In the genomic region with DNA sequence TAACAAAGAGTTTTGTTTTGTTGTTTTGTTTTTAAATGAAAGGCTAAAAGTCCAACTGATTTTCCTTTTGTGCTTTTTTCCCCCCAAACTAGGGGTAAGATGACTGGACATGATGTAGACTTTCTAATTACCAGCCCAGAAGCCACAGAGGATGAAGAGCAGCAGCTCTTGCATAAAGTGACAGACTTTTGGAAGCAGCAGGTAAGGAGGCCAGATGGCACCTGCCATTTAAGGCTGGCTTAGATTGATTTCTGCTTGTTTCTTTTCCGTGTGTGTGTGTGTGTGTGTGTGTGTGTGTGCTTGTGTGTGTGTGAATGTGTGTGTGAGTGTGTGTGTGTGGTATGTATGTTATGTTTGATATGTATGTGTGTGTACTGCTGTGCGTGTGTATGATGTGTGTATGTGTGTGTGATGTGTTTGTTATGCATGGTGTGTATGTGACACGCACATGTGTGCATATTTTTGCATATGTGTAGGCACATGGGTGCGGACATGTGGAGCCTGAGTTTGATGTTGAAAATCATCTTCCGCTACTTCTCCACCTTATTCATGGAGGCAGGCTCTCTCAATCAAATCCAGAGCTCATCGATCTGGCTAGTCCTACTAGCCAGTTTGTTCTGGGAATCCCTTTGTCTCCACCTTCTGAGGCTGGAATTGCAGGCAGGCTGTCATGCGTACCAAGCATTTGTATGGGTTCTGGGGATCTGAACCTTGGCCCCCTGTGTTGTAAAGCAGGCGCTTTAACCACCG, we compare ENCODE assay signal across 25 mouse cellular contexts. TPM values are rescaled to one million over a fixed set of nuclear protein-coding genes. Genes with fewer than 3 reads are reported as not detected.
DNase-seq lines count a peak whose midpoint lies in the region; ATAC-seq and TF ChIP-seq lines count a peak whose summit lies in the region.
"Had no signal": no experiment of that assay in that cellular context is flagged by ENCODE, and none has a peak within 500 bp of the region (broad histone marks: within the 10 kb centered on the region; RNA-seq: fewer than 3 reads in every experiment).

No protein-coding gene starts in this region.

- H3K9me3 ChIP-seq in hindbrain, postnatal 0 days (ENCODE audit: low read length), result no peaks in the 10 kb centered on the region
- no peaks in the 10 kb centered on the region for H3K9me3 ChIP-seq in hindbrain, embryonic 16.5 days (ENCODE audit: control insufficient read depth, low read length)
- H3K9me3 ChIP-seq in midbrain, embryonic 11.5 days (ENCODE audit: control insufficient read depth, low read length), result no peaks in the 10 kb centered on the region
- H3K9me3 ChIP-seq in midbrain, embryonic 15.5 days, result no peaks in the 10 kb centered on the region
- H3K9me3 ChIP-seq in stomach, postnatal 0 days (ENCODE audit: control insufficient read depth, low read length), result no peaks in the 10 kb centered on the region
- H3K9me3 ChIP-seq: heart, embryonic 15.5 days; liver, embryonic 15.5 days; midbrain, embryonic 13.5 days had no signal

- DNase-seq in cerebellum, postnatal 10 days, result peak; percentile 27 to 39
- no peak for DNase-seq in cerebellum, adult 9-11 months
- DNase-seq in hindbrain, postnatal 0 days (ENCODE audit: low spot score), result peak; percentile 40
- peak; percentile 69 for DNase-seq in midbrain, embryonic 11.5 days (ENCODE audit: low spot score, missing footprints)
- peak; percentile 44 for DNase-seq in ZHBTc4 (ENCODE audit: low read depth, low spot score)
- DNase-seq in stomach, postnatal 0 days (ENCODE audit: low spot score), result no peak
- DNase-seq: embryo, embryonic 11 days; gastrocnemius, postnatal 36 days; heart, postnatal 4 days; kidney, adult 18-20 months; spleen, adult 18-20 months; thymus, adult 18-20 months had no signal

- H3K4me1 ChIP-seq in hindbrain, postnatal 0 days (ENCODE audit: insufficient read depth, low read length), result no peaks in the 10 kb centered on the region
- no peaks in the 10 kb centered on the region for H3K4me1 ChIP-seq in hindbrain, embryonic 16.5 days (ENCODE audit: control insufficient read depth, insufficient read depth, low read depth, low read length)
- H3K4me1 ChIP-seq in midbrain, embryonic 11.5 days (ENCODE audit: control insufficient read depth, insufficient read depth, low read length), result no peaks in the 10 kb centered on the region
- no peaks in the 10 kb centered on the region for H3K4me1 ChIP-seq in midbrain, embryonic 15.5 days
- H3K4me1 ChIP-seq in stomach, postnatal 0 days (replicated peaks; ENCODE audit: control insufficient read depth, insufficient read depth), result no peaks in the 10 kb centered on the region
- H3K4me1 ChIP-seq: heart, embryonic 15.5 days; midbrain, embryonic 13.5 days had no signal

- no peaks in the 10 kb centered on the region for H3K36me3 ChIP-seq in hindbrain, postnatal 0 days (ENCODE audit: insufficient read depth, low read length)
- no peaks in the 10 kb centered on the region for H3K36me3 ChIP-seq in hindbrain, embryonic 16.5 days (ENCODE audit: control insufficient read depth, insufficient read depth, low read length)
- no peaks in the 10 kb centered on the region for H3K36me3 ChIP-seq in midbrain, embryonic 11.5 days (ENCODE audit: control insufficient read depth, insufficient read depth, low read length)
- H3K36me3 ChIP-seq in midbrain, embryonic 15.5 days (replicated peaks), result no peaks in the 10 kb centered on the region
- H3K36me3 ChIP-seq in stomach, postnatal 0 days (ENCODE audit: control insufficient read depth, insufficient read depth, low read length), result no peaks in the 10 kb centered on the region
- H3K36me3 ChIP-seq: heart, embryonic 15.5 days; liver, embryonic 15.5 days; midbrain, embryonic 13.5 days had no signal

- 77% methylated on average over 9 of the region's 9 CpGs for WGBS in hindbrain, postnatal 0 days
- WGBS in hindbrain, embryonic 16.5 days, result 79% methylated on average over 9 of the region's 9 CpGs
- WGBS in midbrain, embryonic 11.5 days, result 73% methylated on average over 9 of the region's 9 CpGs
- WGBS in midbrain, embryonic 15.5 days, result 74% methylated on average over 9 of the region's 9 CpGs
- 85% methylated on average over 9 of the region's 9 CpGs for WGBS in stomach, postnatal 0 days

- no peak overlapping the region for H3K4me3 ChIP-seq in hindbrain, postnatal 0 days (ENCODE audit: low read length)
- H3K4me3 ChIP-seq in hindbrain, embryonic 16.5 days (ENCODE audit: low read length), result no peak overlapping the region
- H3K4me3 ChIP-seq in midbrain, embryonic 11.5 days (ENCODE audit: low read depth, low read length), result no peak overlapping the region
- no peak overlapping the region for H3K4me3 ChIP-seq in midbrain, embryonic 15.5 days
- no peak overlapping the region for H3K4me3 ChIP-seq in stomach, postnatal 0 days (ENCODE audit: low read depth, low read length)
- H3K4me3 ChIP-seq: heart, embryonic 15.5 days; liver, embryonic 15.5 days; midbrain, embryonic 13.5 days had no signal

- H3K27ac ChIP-seq in hindbrain, postnatal 0 days, result no peak overlapping the region
- no peak overlapping the region for H3K27ac ChIP-seq in hindbrain, embryonic 16.5 days (ENCODE audit: low read depth, low read length)
- no peak overlapping the region for H3K27ac ChIP-seq in midbrain, embryonic 11.5 days (ENCODE audit: low read depth, low read length)
- H3K27ac ChIP-seq in midbrain, embryonic 15.5 days, result no peak overlapping the region
- H3K27ac ChIP-seq in stomach, postnatal 0 days (replicated peaks), result no peak overlapping the region
- H3K27ac ChIP-seq: heart, embryonic 15.5 days; kidney, postnatal 0 days; liver, embryonic 15.5 days; midbrain, embryonic 13.5 days had no signal

- no peak overlapping the region for H3K9ac ChIP-seq in hindbrain, postnatal 0 days (replicated peaks; ENCODE audit: low read length)
- H3K9ac ChIP-seq in hindbrain, embryonic 16.5 days (ENCODE audit: low read depth, low read length), result no peak overlapping the region
- H3K9ac ChIP-seq in midbrain, embryonic 11.5 days (ENCODE audit: low read length), result no peak overlapping the region
- H3K9ac ChIP-seq in midbrain, embryonic 15.5 days, result no peak overlapping the region
- H3K9ac ChIP-seq in stomach, postnatal 0 days (ENCODE audit: low read length), result no peak overlapping the region
- H3K9ac ChIP-seq: heart, embryonic 15.5 days; liver, embryonic 15.5 days; midbrain, embryonic 13.5 days had no signal

- no peak for TF ChIP-seq EP300 in stomach, postnatal 0 days (optimal IDR thresholded peaks at IDR 0.05)

- no peaks in the 10 kb centered on the region for H3K27me3 ChIP-seq in hindbrain, postnatal 0 days (ENCODE audit: insufficient read depth, low read length)
- H3K27me3 ChIP-seq in hindbrain, embryonic 16.5 days (replicated peaks; ENCODE audit: control insufficient read depth, insufficient read depth, low read length), result no peaks in the 10 kb centered on the region
- no peaks in the 10 kb centered on the region for H3K27me3 ChIP-seq in midbrain, embryonic 11.5 days (ENCODE audit: control insufficient read depth, insufficient read depth, low read length)
- no peaks in the 10 kb centered on the region for H3K27me3 ChIP-seq in midbrain, embryonic 15.5 days (replicated peaks)
- H3K27me3 ChIP-seq in stomach, postnatal 0 days (ENCODE audit: control insufficient read depth, insufficient read depth, low read length), result no peaks in the 10 kb centered on the region
- H3K27me3 ChIP-seq: heart, embryonic 15.5 days; liver, embryonic 15.5 days; midbrain, embryonic 13.5 days had no signal

- H3K4me2 ChIP-seq in hindbrain, postnatal 0 days (ENCODE audit: low read depth, low read length), result no peak overlapping the region
- no peak overlapping the region for H3K4me2 ChIP-seq in hindbrain, embryonic 16.5 days (ENCODE audit: low read length)
- no peak overlapping the region for H3K4me2 ChIP-seq in midbrain, embryonic 11.5 days
- H3K4me2 ChIP-seq in midbrain, embryonic 15.5 days, result no peak overlapping the region
- no peak overlapping the region for H3K4me2 ChIP-seq in stomach, postnatal 0 days (replicated peaks; ENCODE audit: low read depth)
- H3K4me2 ChIP-seq: heart, embryonic 15.5 days; liver, embryonic 15.5 days; midbrain, embryonic 13.5 days had no signal

- no peak for TF ChIP-seq CTCF in hindbrain, postnatal 0 days (IDR thresholded peaks at IDR 0.05; ENCODE audit: low read depth)
- TF ChIP-seq CTCF in stomach, postnatal 0 days (IDR thresholded peaks at IDR 0.05; ENCODE audit: low read depth), result no peak

- ATAC-seq in hindbrain, postnatal 0 days, result peak; percentile 29; the same call in 1 of the 2 replicates
- ATAC-seq in hindbrain, embryonic 16.5 days, result no peak
- ATAC-seq in midbrain, embryonic 11.5 days (ENCODE audit: low FRiP score), result no peak
- ATAC-seq in midbrain, embryonic 15.5 days (replicated peaks), result no peak
- ATAC-seq in stomach, postnatal 0 days (ENCODE audit: low FRiP score, low TSS enrichment), result no peak
- ATAC-seq: lung, postnatal 0 days; midbrain, embryonic 13.5 days had no signal

RNA-seq across cellular contexts. Expression of a gene that starts 18.5 kb away (rescaled TPM):
- total RNA-seq in hindbrain, postnatal 0 days (2014; rRNA removed), result not detected in 2 replicates
- 0.08 and 0.11 TPM in 2 replicates for polyA plus RNA-seq in hindbrain, postnatal 0 days (2015; fragmentation: Nextera tagmentation; extraction: Ambion mirVana)
- polyA plus RNA-seq in hindbrain, embryonic 16.5 days (2015; fragmentation: Nextera tagmentation; extraction: Ambion mirVana), result 0.10 TPM in 1 of 2 replicates, not detected in the other
- polyA plus RNA-seq in midbrain, embryonic 11.5 days (2014; fragmentation: Nextera tagmentation; extraction: Ambion mirVana), result 0.14 TPM in 1 of 2 replicates, not detected in the other
- polyA plus RNA-seq in midbrain, embryonic 15.5 days (2015; fragmentation: Nextera tagmentation; extraction: Ambion mirVana), result 0.33 and 0.41 TPM in 2 replicates
- polyA plus RNA-seq in stomach, postnatal 0 days (2015; fragmentation: Nextera tagmentation; extraction: Ambion mirVana), result not detected in 2 replicates
- total RNA-seq: adrenal gland, postnatal 4 days; ES-E14; heart, adult 8-10 months; heart, postnatal 4 days; layer of hippocampus, adult 18-20 months had no signal
- polyA plus RNA-seq: embryonic facial prominence, embryonic 14.5 days; limb, embryonic 14.5 days; liver, embryonic 15.5 days; lung, postnatal 0 days had no signal

RNA-seq across cellular contexts. Expression of a gene that starts 29.3 kb away (rescaled TPM):
- not detected in 2 replicates for total RNA-seq in hindbrain, postnatal 0 days (2014; rRNA removed)
- polyA plus RNA-seq in hindbrain, postnatal 0 days (2015; fragmentation: Nextera tagmentation; extraction: Ambion mirVana), result not detected in 2 replicates
- not detected in 2 replicates for polyA plus RNA-seq in hindbrain, embryonic 16.5 days (2015; fragmentation: Nextera tagmentation; extraction: Ambion mirVana)
- not detected in 2 replicates for polyA plus RNA-seq in midbrain, embryonic 11.5 days (2014; fragmentation: Nextera tagmentation; extraction: Ambion mirVana)
- polyA plus RNA-seq in midbrain, embryonic 15.5 days (2015; fragmentation: Nextera tagmentation; extraction: Ambion mirVana), result not detected in 2 replicates
- polyA plus RNA-seq in stomach, postnatal 0 days (2015; fragmentation: Nextera tagmentation; extraction: Ambion mirVana), result not detected in 2 replicates
- total RNA-seq: adrenal gland, postnatal 4 days; ES-E14; gastrocnemius, postnatal 36 days; heart, adult 8-10 months; heart, postnatal 4 days had no signal
- polyA plus RNA-seq: embryonic facial prominence, embryonic 14.5 days; heart, embryonic 15.5 days; kidney, postnatal 0 days; limb, embryonic 14.5 days; liver, embryonic 15.5 days; midbrain, embryonic 13.5 days had no signal

RNA-seq across cellular contexts. Expression of a gene that starts 53.3 kb away (rescaled TPM):
- 0.05 and 0.40 TPM in 2 replicates for total RNA-seq in hindbrain, postnatal 0 days (2014; rRNA removed)
- polyA plus RNA-seq in hindbrain, postnatal 0 days (2015; fragmentation: Nextera tagmentation; extraction: Ambion mirVana), result 1.1 and 1.4 TPM in 2 replicates
- 0.96 and 0.97 TPM in 2 replicates for polyA plus RNA-seq in hindbrain, embryonic 16.5 days (2015; fragmentation: Nextera tagmentation; extraction: Ambion mirVana)
- polyA plus RNA-seq in midbrain, embryonic 11.5 days (2014; fragmentation: Nextera tagmentation; extraction: Ambion mirVana), result 0.19 and 0.56 TPM in 2 replicates
- 0.56 and 0.61 TPM in 2 replicates for polyA plus RNA-seq in midbrain, embryonic 15.5 days (2015; fragmentation: Nextera tagmentation; extraction: Ambion mirVana)
- polyA plus RNA-seq in stomach, postnatal 0 days (2015; fragmentation: Nextera tagmentation; extraction: Ambion mirVana), result 8.7 and 9.9 TPM in 2 replicates

Comparison
In these comparisons a context has a peak if more than half of its experiments do, and no peak if none do; other contexts are left out.
1. DNase-seq: peak in cerebellum, postnatal 10 days (2 of 2), hindbrain, postnatal 0 days (single experiment), midbrain, embryonic 11.5 days (single experiment) and ZHBTc4 (single experiment); none in cerebellum, adult 9-11 months (single experiment) and stomach, postnatal 0 days (single experiment).